Mouse (Mus musculus) testis, adult 2 months (tissue): Measurements from ENCODE around the gene Trip6. TPM values are rescaled to one million over a fixed set of nuclear protein-coding genes. Genes with fewer than 3 reads are reported as not detected.

Experiments
- H3K27ac ChIP-seq: fragments of 200-500 bp; 2 replicates; pipeline ENCODE4 v1.5.1; 2012; ENCODE audit warnings: low read depth, low read length; ENCODE audit not compliant: control insufficient read depth, insufficient read depth
- H3K27me3 ChIP-seq: fragments of 200-500 bp; 2 replicates; pipeline ENCODE4 v1.6.1; 2012; ENCODE audit warnings: mild to moderate bottlenecking, low read length, moderate library complexity; ENCODE audit not compliant: control insufficient read depth, insufficient read depth
- H3K36me3 ChIP-seq: fragments of 200-500 bp; 2 replicates; pipeline ENCODE4 v1.6.1; 2012; ENCODE audit warnings: mild to moderate bottlenecking, low read length; ENCODE audit not compliant: control insufficient read depth, insufficient read depth
- H3K4me1 ChIP-seq: fragments of 200-500 bp; 2 replicates; pipeline ENCODE4 v1.6.1; 2012; ENCODE audit warnings: low read length; ENCODE audit not compliant: control insufficient read depth, insufficient read depth
- H3K4me3 ChIP-seq: fragments of 200-500 bp; 2 replicates; pipeline ENCODE4 v1.5.1; 2012; ENCODE audit warnings: low read depth, mild to moderate bottlenecking, low read length, moderate library complexity, mixed read lengths; ENCODE audit not compliant: control insufficient read depth
- CTCF ChIP-seq: fragments of 200-500 bp; IDR thresholded peaks from 2 replicates; pipeline ENCODE4 v1.5.1; 2012; ENCODE audit warnings: low read depth, mild to moderate bottlenecking, inconsistent platforms, low read length, moderate library complexity; ENCODE audit not compliant: control insufficient read depth, insufficient read depth, insufficient replicate concordance
- POLR2A ChIP-seq: fragments of 200-500 bp; IDR thresholded peaks from 2 replicates; pipeline ENCODE4 v1.6.1; 2012; ENCODE audit warnings: low read depth, mild to moderate bottlenecking, inconsistent platforms, low read length, moderate library complexity; ENCODE audit not compliant: control insufficient read depth
- polyA plus RNA-seq: library from polyadenylated mRNA; depleted of rRNA; stranded (reverse); fragments of >200 nt; gene quantifications from 2 replicates; pipeline ENCODE4 v1.2.3, GENCODE M21; 2012

Gene Trip6
- polyA plus RNA-seq, 1 experiment: 4.1 TPM

- Histone ChIP-seq H3K27me3 (no peaks in the 10 kb centered on the region), H3K36me3 (no peaks in the 10 kb centered on the region), H3K27ac (no peak overlapping the region), H3K4me3 (no peak overlapping the region), H3K4me1 (peaks cover 13% of the 10 kb centered on the region)
- TF ChIP-seq CTCF (no peak), POLR2A (no peak)
These were observed 29.2 kb upstream of the Trip6 start for GRCm38 (mm10) chr5:137343412-137343811.

GRCm38 (mm10) chr5:137342407-137343012, 28.3 kb upstream of the Trip6 start:
- no peak for TF ChIP-seq CTCF
- TF ChIP-seq POLR2A: no peak
- H3K36me3 ChIP-seq: no peaks in the 10 kb centered on the region
- peaks cover 13% of the 10 kb centered on the region for H3K4me1 ChIP-seq
- H3K27ac ChIP-seq: no peak overlapping the region
- no peaks in the 10 kb centered on the region for H3K27me3 ChIP-seq
- no peak overlapping the region for H3K4me3 ChIP-seq

- Histone ChIP-seq H3K4me3 (no peak overlapping the region), H3K4me1 (peaks cover 13% of the 10 kb centered on the region), H3K27ac (no peak overlapping the region), H3K36me3 (no peaks in the 10 kb centered on the region), H3K27me3 (no peaks in the 10 kb centered on the region)
- TF ChIP-seq CTCF (no peak), POLR2A (no peak)
These were observed 26.0 kb upstream of the Trip6 start for GRCm38 (mm10) chr5:137340222-137340621.

GRCm38 (mm10) chr5:137339290-137339979, 25.2 kb upstream of the Trip6 start:
- H3K4me1 ChIP-seq: peaks cover 13% of the 10 kb centered on the region
- no peak for TF ChIP-seq CTCF
- TF ChIP-seq POLR2A: no peak
- H3K4me3 ChIP-seq: no peak overlapping the region
- no peaks in the 10 kb centered on the region for H3K27me3 ChIP-seq
- H3K36me3 ChIP-seq: no peaks in the 10 kb centered on the region
- H3K27ac ChIP-seq: no peak overlapping the region

GRCm38 (mm10) chr5:137338663-137339289, 24.6 kb upstream of the Trip6 start:
- Histone ChIP-seq H3K4me1 (peaks cover 13% of the 10 kb centered on the region), H3K4me3 (peak overlapping the region; percentile 82), H3K36me3 (no peaks in the 10 kb centered on the region), H3K27ac (peak overlapping the region; percentile 72), H3K27me3 (no peaks in the 10 kb centered on the region)
- no peak for TF ChIP-seq POLR2A
- no peak for TF ChIP-seq CTCF

GRCm38 (mm10) chr5:137338256-137338655, 24.1 kb upstream of the Trip6 start:
- peak overlapping the region; percentile 72 for H3K27ac ChIP-seq
- no peaks in the 10 kb centered on the region for H3K27me3 ChIP-seq
- H3K4me3 ChIP-seq: peak overlapping the region; percentile 82
- TF ChIP-seq CTCF: no peak
- TF ChIP-seq POLR2A: peak; percentile 57; the same call in 1 of the 2 replicates
- H3K36me3 ChIP-seq: no peaks in the 10 kb centered on the region
- H3K4me1 ChIP-seq: peaks cover 13% of the 10 kb centered on the region

GRCm38 (mm10) chr5:137337190-137337589, 23.0 kb upstream of the Trip6 start:
- H3K4me1 ChIP-seq: peaks cover 13% of the 10 kb centered on the region
- no peaks in the 10 kb centered on the region for H3K27me3 ChIP-seq
- TF ChIP-seq CTCF: no peak
- no peak for TF ChIP-seq POLR2A
- H3K4me3 ChIP-seq: no peak overlapping the region
- no peak overlapping the region for H3K27ac ChIP-seq
- no peaks in the 10 kb centered on the region for H3K36me3 ChIP-seq
